Mouse (Mus musculus): ENCODE results near the gene Poll.

Gene Poll

GRCm38 (mm10) chr19:45560153-45560890 is at the start of gene Poll, which contains the start of gene Gm17018:
Poll (minus strand) TSS chr19:45560531.
Gm17018 (plus strand) TSS chr19:45560615.
- DNase-seq, result peak; percentile 84

GRCm38 (mm10) chr19:45608648-45609339 is 48.5 kb upstream of the Poll start:
- no peak for DNase-seq

GRCm38 (mm10) chr19:45607479-45607878 is 47.1 kb upstream of the Poll start:
- no peak for DNase-seq

GRCm38 (mm10) chr19:45606701-45607100 is 46.4 kb upstream of the Poll start:
- DNase-seq, result no peak

- no peak for DNase-seq
These were observed 42.3 kb upstream of the Poll start for GRCm38 (mm10) chr19:45602606-45603005.

- DNase-seq, result no peak
These were observed 36.8 kb upstream of the Poll start for GRCm38 (mm10) chr19:45597106-45597505.

GRCm38 (mm10) chr19:45596434-45596833 is 36.1 kb upstream of the Poll start:
- no peak for DNase-seq

- DNase-seq, result no peak
These were observed 35.7 kb upstream of the Poll start for GRCm38 (mm10) chr19:45596019-45596418.

GRCm38 (mm10) chr19:45595481-45595880 is 35.1 kb upstream of the Poll start:
- DNase-seq, result no peak

GRCm38 (mm10) chr19:45594079-45594478 is 33.7 kb upstream of the Poll start:
- DNase-seq, result no peak

GRCm38 (mm10) chr19:45592916-45593315 is 32.6 kb upstream of the Poll start:
- DNase-seq, result no peak

- peak; percentile 16 for DNase-seq
These were observed 31.4 kb upstream of the Poll start for GRCm38 (mm10) chr19:45591704-45592103.

GRCm38 (mm10) chr19:45589761-45590160 is 29.4 kb upstream of the Poll start:
- no peak for DNase-seq

- no peak for DNase-seq
These were observed 27.4 kb upstream of the Poll start for GRCm38 (mm10) chr19:45587509-45588292.

- DNase-seq, result no peak
These were observed 26.5 kb upstream of the Poll start for GRCm38 (mm10) chr19:45586850-45587249.

- no peak for DNase-seq
These were observed 24.7 kb upstream of the Poll start for GRCm38 (mm10) chr19:45584856-45585620.

GRCm38 (mm10) chr19:45583136-45583535 is 22.8 kb upstream of the Poll start:
- no peak for DNase-seq

- no peak for DNase-seq
These were observed 21.8 kb upstream of the Poll start for GRCm38 (mm10) chr19:45582161-45582560.

GRCm38 (mm10) chr19:45581257-45581656 is 20.9 kb upstream of the Poll start:
- peak; percentile 52 for DNase-seq

- no peak for DNase-seq
These were observed 19.9 kb upstream of the Poll start for GRCm38 (mm10) chr19:45580235-45580634.

GRCm38 (mm10) chr19:45579416-45579815 is 19.1 kb upstream of the Poll start:
- DNase-seq, result no peak

GRCm38 (mm10) chr19:45578976-45579375 is 18.6 kb upstream of the Poll start:
- DNase-seq, result no peak
